In genomic region chr14:31001307-31002205, GRCm38 (mm10) we compare ENCODE assay signal across 8 mouse cellular contexts. TPM values are rescaled to one million over a fixed set of nuclear protein-coding genes. Genes with fewer than 3 reads are reported as not detected.
DNase-seq lines count a peak whose midpoint lies in the region; ATAC-seq lines count a peak whose summit lies in the region.

Glt8d1 (plus strand) TSS chr14:31001400.
Spcs1 (minus strand) TSS chr14:31001672.

- peak within 1 kb of the TSS; percentile 93 for H3K4me3 ChIP-seq in embryonic facial prominence, embryonic 11.5 days (ENCODE audit: low read depth, low read length)
- peak within 1 kb of the TSS; percentile 93 for H3K4me3 ChIP-seq in midbrain, embryonic 11.5 days (ENCODE audit: low read depth, low read length)

- H3K9ac ChIP-seq in embryonic facial prominence, embryonic 11.5 days (replicated peaks; ENCODE audit: low read length) = peak within 1 kb of the TSS; percentile 93
- peak within 1 kb of the TSS; percentile 91 for H3K9ac ChIP-seq in midbrain, embryonic 11.5 days (ENCODE audit: low read length)

- intact Hi-C loops in left cerebral cortex, postnatal 4 days (cut with DNase I) = no loop called here

- WGBS in embryonic facial prominence, embryonic 11.5 days = under 1% methylated on average over 80 of the region's 84 CpGs
- under 1% methylated on average over 83 of the region's 84 CpGs for WGBS in midbrain, embryonic 11.5 days

- H3K4me2 ChIP-seq in embryonic facial prominence, embryonic 11.5 days (ENCODE audit: low read depth, low read length) = peak within 1 kb of the TSS; percentile 78
- peak within 1 kb of the TSS; percentile 85 for H3K4me2 ChIP-seq in midbrain, embryonic 11.5 days

- no peaks in the 10 kb centered on the region for H3K9me3 ChIP-seq in embryonic facial prominence, embryonic 11.5 days (replicated peaks; ENCODE audit: control insufficient read depth, low read length)
- H3K9me3 ChIP-seq in midbrain, embryonic 11.5 days (ENCODE audit: control insufficient read depth, low read length) = no peaks in the 10 kb centered on the region

- peak within 1 kb of the TSS; percentile 85 for H3K27ac ChIP-seq in embryonic facial prominence, embryonic 11.5 days (replicated peaks; ENCODE audit: low read depth, low read length)
- peak within 1 kb of the TSS; percentile 87 for H3K27ac ChIP-seq in midbrain, embryonic 11.5 days (ENCODE audit: low read depth, low read length)

- no peaks in the 10 kb centered on the region for H3K4me1 ChIP-seq in embryonic facial prominence, embryonic 11.5 days (ENCODE audit: control insufficient read depth, insufficient read depth, low read length)
- peaks cover 11% of the 10 kb centered on the region for H3K4me1 ChIP-seq in midbrain, embryonic 11.5 days (ENCODE audit: control insufficient read depth, insufficient read depth, low read length)

- ATAC-seq in embryonic facial prominence, embryonic 11.5 days (replicated peaks; ENCODE audit: insufficient number of reproducible peaks, low FRiP score, low TSS enrichment, low read depth) = peak; percentile 89
- peak; percentile 88 for ATAC-seq in granulocyte monocyte progenitor cell, adult 5-6 weeks (replicated peaks; ENCODE audit: poor library complexity, severe bottlenecking)
- ATAC-seq in midbrain, embryonic 11.5 days (ENCODE audit: low FRiP score) = peak; percentile 94

- H3K27me3 ChIP-seq in embryonic facial prominence, embryonic 11.5 days (ENCODE audit: control insufficient read depth, insufficient read depth, low read length) = no peaks in the 10 kb centered on the region
- no peaks in the 10 kb centered on the region for H3K27me3 ChIP-seq in midbrain, embryonic 11.5 days (ENCODE audit: control insufficient read depth, insufficient read depth, low read length)

- DNase-seq in adrenal gland, postnatal 10 days = peak; percentile 91
- DNase-seq in embryonic facial prominence, embryonic 11.5 days (ENCODE audit: low spot score) = peak; percentile 88
- peak; percentile 86 for DNase-seq in kidney, adult 11 months
- peak; percentile 84 for DNase-seq in left cerebral cortex, postnatal 4 days
- DNase-seq in midbrain, embryonic 11.5 days (ENCODE audit: low spot score, missing footprints) = peak; percentile 98
- peak; percentile 85 for DNase-seq in right cerebral cortex, postnatal 4 days
- DNase-seq in yolk sac, embryonic 10.5 days (ENCODE audit: low spot score) = peak; percentile 93

- H3K36me3 ChIP-seq in embryonic facial prominence, embryonic 11.5 days (replicated peaks; ENCODE audit: control insufficient read depth, insufficient read depth, low read depth, low read length) = no peaks in the 10 kb centered on the region
- H3K36me3 ChIP-seq in midbrain, embryonic 11.5 days (ENCODE audit: control insufficient read depth, insufficient read depth, low read length) = no peaks in the 10 kb centered on the region

RNA-seq across cellular contexts. Expression of gene Glt8d1, which starts in this region (rescaled TPM):
- total RNA-seq in adrenal gland, postnatal 10 days (2021) = 10 to 100 TPM; 35.0 to 47.0 TPM
- polyA plus RNA-seq in embryonic facial prominence, embryonic 11.5 days (2014; fragmentation: Nextera tagmentation; extraction: Ambion mirVana) = 59.4 and 59.8 TPM in 2 replicates
- total RNA-seq in granulocyte monocyte progenitor cell, adult 5-6 weeks (2014; fragmentation: Nextera tagmentation) = 28.8 and 35.9 TPM in 2 replicates
- total RNA-seq in granulocyte monocyte progenitor cell, adult 5-6 weeks (2017) = 29.4 and 35.0 TPM in 2 replicates
- 10 to 100 TPM; 43.8 to 46.2 TPM for total RNA-seq in left cerebral cortex, postnatal 4 days (2021)
- 63.4 and 68.3 TPM in 2 replicates for polyA plus RNA-seq in midbrain, embryonic 11.5 days (2014; fragmentation: Nextera tagmentation; extraction: Ambion mirVana)

RNA-seq across cellular contexts. Expression of gene Spcs1, which starts in this region (rescaled TPM):
- 100 to 1,000 TPM; 215 to 225 TPM for total RNA-seq in adrenal gland, postnatal 10 days (2021)
- 293 and 321 TPM in 2 replicates for polyA plus RNA-seq in embryonic facial prominence, embryonic 11.5 days (2014; fragmentation: Nextera tagmentation; extraction: Ambion mirVana)
- total RNA-seq in granulocyte monocyte progenitor cell, adult 5-6 weeks (2014; fragmentation: Nextera tagmentation) = 241 and 274 TPM in 2 replicates
- total RNA-seq in granulocyte monocyte progenitor cell, adult 5-6 weeks (2017) = 151 and 157 TPM in 2 replicates
- total RNA-seq in left cerebral cortex, postnatal 4 days (2021) = 100 to 1,000 TPM; 158 to 166 TPM
- polyA plus RNA-seq in midbrain, embryonic 11.5 days (2014; fragmentation: Nextera tagmentation; extraction: Ambion mirVana) = 269 and 301 TPM in 2 replicates

Comparison
In these comparisons a context has a peak if more than half of its experiments do, and no peak if none do; other contexts are left out.
1. Peak in every context shown above with its lines: DNase-seq, ATAC-seq, H3K4me3 ChIP-seq and H3K27ac ChIP-seq.